Mouse (Mus musculus): ENCODE results near the gene Cep350.

The Cep350 gene

DNA sequence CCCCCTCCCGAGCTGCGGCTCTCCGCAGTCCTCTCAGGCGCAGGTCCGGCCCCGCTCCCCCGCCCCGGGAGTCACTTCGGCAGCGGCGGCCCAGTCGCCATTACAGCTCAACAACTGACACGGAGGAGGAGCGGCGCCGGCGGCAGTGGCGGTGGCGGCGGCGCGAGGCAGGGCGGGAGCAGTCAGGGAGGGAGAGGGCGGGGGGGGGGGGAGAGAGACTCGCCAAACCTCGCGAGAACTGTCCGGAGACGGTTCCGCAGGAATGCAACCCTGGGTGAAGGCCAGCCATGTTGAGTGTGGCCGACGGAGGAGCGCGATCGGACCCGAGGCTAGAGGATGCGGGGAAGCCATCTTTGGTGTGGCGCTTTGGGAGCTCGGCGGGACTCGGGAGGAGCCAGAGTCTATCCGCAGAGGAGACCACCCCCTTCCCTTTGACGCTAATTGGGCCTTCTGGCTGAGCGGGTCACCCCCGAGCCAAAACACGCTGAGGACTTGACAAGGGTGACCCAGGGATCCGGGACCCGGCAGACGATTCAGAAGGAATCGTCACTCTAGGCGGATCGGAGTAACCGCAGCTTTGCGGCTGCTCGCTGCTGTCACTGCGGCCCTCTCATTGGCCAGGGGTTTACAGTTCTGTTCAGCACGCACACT lies at the start of gene Cep350:
TSS of gene Cep350 (minus strand) at position 188 of the 651 bp plus-strand sequence.
- peak; percentile 98 for DNase-seq (ENCODE audit: inconsistent ontology term)

DNA sequence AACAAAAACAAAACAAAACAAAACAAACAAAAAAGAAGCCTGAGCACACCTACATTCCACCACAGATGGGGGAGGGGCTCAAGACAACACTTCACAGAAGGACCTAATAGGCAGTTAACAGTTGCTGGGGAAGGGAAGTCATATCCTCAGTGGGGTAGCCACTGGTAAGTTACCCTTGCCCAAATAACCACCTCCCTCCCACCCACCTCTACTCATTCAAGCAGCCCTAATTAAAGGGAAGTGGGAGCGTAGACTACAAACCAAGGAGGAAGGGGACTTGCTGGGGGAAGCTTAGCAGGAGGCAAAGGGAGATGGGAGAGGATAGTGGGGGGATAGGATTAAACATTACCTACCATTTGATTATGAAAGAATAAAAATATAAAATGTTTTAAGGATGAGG lies 47.3 kb upstream of the Cep350 start:
- no peak for DNase-seq (ENCODE audit: inconsistent ontology term)

DNA sequence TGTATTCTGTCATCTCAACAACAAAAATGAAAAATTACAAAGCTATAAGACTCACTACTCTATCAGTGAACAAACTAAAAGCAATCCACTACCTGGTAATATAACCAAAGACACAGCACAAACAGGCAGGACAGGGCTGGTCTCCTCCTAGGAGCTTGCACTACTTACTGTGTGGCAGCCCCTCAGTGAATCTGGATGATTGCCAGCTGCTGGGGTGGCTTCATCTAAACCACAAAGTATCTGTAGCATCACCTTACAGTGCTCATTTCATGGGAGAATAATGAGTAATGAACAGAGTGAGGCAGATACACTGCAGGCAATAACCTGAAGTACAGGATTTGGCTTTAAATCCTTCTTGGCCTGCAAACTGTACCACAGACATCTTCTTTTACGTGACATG lies 46.7 kb upstream of the Cep350 start:
- no peak for DNase-seq (ENCODE audit: inconsistent ontology term)

DNA sequence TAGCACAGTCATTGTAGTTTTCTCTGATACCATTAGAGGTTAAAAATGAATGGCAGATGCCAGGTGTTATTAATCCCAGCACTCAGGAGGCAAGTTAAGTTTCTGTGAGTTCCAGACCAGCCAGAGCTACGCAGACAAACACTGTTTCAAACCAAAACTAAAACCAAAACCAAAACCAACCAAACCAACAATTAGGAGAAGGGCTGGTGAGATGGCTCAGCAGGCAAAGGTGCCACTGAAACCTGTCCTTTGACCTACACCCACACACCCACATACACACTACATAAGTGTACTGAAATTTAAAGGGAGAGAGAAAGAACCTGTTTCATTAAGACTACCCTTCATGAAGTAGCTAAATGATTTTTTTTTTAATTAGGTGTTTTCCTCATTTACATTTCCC lies 35.9 kb upstream of the Cep350 start:
- DNase-seq (ENCODE audit: inconsistent ontology term): no peak

DNA sequence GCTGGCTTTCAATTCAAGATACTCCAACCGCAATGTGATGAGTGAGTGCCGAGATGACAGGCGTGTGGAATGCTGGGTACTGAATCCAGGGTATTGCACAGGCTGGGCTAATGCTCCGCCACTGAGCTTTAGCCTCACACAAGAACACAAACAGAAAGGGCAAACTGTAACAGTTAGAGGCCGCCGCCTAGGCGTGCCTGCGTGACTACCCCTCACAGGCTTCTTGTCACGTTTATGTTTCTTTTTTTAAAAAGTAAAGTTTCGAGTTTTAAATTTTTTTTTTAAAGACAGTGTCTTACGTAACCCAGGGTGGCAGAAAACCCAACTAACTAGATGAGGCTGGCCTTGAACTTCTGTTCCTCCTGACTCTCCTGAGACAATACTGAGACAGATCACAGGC lies 32.9 kb upstream of the Cep350 start:
- DNase-seq (ENCODE audit: inconsistent ontology term): no peak

DNA sequence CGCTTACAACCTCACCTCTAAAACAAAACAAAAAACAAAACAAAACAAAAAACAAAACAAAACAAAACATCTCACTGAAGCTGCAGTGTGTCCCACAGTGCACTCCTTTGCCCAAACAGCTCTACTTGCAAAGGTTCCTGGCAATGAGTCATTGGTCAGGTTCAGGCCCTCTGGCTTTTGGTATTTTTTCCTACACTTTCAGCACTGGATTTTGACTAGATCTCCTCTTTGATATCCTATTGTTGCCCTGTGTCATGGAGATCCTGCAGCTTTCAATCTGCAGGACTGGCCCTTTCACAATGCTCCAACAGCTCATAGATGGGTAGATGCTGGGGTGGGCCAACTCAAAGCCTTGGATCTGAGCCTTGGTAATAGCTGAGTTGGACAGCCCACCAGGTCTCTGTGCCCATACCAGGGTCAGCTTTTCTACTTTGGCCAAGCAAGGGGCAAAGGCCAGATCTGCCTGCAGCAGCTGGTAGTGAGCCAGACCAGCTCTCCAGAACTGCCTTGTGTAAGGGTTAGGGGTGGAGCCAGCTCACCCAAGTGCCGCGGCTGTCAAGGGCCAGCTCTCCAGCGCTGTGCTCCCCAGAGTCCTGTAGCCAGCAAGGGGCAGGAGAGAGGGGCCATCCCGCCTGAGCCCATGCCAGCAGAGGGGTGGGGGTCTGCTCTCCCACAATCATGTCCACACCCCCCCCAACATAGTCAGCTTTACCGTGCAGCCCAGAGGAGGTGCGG lies 30.3 kb upstream of the Cep350 start:
- DNase-seq (ENCODE audit: inconsistent ontology term): no peak

DNA sequence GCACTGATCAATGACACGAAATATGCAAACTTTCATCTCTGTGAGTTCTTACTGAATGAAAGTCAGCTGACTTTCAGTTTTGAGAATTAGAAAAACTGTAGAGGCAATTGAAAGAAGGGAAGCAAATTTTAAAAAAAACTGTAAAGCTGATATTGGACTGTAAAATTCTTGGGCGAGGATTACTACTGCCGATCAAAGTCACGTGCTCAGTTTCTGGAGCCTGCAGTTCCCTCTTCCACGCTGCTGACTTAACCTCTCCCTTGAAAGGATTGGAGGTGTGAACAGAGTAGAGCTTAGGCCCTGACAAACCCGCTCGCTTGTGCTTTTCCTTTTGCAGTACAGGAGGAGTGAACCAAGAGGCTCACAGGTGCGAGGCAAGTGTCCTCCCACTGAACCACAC lies 29.3 kb upstream of the Cep350 start:
- no peak for DNase-seq (ENCODE audit: inconsistent ontology term)

DNA sequence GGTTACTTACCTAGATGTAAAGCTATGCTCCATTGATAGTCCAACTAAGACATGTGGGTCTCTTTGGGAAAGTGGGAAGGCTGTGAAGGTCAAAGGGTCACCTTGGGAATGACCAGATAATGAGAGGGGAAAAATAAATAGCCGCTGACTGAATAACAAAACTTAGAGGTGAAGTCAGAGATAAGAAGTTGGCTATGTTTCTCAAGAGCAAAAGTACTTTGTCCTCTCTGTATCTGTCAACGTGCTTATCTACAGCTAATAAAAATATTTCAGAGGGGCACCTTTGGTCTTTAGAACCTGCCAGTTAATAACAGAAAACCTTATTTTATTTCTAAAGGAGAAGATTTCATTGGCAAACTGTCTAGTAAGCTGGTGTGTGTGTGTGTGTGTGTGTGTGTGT lies 22.6 kb upstream of the Cep350 start:
- no peak for DNase-seq (ENCODE audit: inconsistent ontology term)

DNA sequence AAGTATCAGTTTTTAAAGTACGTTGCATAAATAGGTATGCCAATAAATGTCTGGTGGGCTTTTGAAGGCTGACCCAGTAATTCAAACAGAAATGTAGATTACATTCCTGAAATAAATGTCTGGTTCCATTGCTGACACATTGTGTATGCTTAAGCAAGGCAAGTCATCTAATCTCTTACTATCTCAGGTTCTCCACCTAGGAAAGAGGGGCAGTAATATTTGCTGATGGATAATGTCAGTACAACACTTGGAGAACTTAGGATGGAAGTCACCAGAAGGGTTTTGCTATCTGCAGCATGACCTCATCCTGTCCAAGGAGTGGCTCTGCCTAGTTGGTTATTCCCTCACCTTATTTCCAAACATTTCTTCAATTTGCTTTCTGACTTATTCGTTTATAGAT lies 21.5 kb upstream of the Cep350 start:
- no peak for DNase-seq (ENCODE audit: inconsistent ontology term)

DNA sequence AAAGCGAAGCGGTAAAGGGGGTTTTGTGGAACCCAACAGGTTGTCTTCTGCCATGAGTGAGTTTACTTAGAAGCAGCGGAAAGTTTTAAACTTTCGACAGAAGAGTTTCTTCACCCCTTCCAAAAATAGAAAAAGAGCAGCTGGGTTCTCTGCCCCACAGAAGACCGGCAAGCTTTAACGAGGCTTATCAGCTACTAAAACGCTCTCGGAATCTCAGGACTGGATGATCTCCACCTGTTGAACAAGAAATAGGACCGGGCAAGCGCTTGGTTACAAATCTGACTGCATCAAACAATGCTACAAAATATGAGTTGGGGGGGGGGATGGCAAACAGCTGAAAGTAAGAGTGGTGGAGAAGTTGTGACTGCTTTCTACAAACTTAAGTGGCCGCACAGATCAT lies 17.3 kb upstream of the Cep350 start:
- no peak for DNase-seq (ENCODE audit: inconsistent ontology term)

DNA sequence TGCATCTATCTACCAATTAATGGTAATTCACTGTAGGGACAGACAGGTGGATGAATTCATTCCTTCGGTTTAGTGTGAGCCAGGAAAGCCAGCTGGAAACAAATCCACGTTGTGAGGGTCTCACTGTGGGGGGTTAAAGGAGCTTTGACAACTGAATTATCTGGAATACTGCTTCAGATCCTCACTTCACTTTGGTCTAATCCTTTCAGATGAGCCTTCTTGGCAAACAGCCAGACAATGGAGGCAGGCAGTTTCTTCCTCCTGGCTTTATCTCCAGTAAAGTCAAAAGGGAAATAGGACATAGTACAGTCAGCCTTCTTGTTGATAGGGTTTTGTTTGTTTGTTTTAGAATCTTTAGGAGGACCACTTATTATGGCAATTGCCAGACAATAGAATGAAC lies 16.3 kb upstream of the Cep350 start:
- no peak for DNase-seq (ENCODE audit: inconsistent ontology term)

DNA sequence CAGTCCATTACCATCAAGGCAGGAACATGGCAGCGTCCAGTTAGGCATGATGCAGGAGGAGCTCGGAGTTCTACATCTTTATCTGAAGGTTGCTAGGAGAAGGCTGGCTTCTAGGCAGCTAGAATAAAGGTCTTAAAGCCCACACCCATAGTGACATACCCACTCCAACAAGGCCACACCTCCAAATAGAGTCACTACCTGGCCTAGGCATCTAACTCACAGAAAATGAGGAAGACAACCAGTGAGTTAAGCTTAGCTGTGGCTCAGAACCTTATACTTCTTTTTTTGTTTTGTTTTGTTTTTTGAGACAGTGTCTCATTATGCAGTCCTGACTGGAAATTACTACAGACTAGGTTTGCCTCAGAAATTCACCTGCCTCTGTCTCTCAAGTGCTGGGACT lies 14.6 kb upstream of the Cep350 start:
- no peak for DNase-seq (ENCODE audit: inconsistent ontology term)

DNA sequence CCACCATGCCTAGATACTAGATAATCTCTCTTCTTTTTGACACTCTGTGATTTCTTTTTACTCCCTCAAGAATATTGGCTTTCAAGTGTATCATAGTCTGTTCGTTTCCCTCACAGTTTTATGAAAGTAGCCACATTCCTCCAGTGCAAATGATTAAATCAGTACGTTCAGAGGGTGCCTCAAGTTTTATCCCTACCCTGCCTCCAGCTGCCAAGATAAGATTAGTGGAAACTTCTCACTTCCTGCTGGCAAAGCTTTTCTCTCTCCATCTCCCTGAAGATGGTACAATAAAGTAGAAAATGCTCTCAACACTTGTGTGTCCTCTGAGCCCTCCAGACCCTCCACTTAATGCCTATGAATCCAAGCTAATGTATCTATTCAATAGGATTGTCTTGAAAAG lies 1.9 kb upstream of the Cep350 start:
- no peak for DNase-seq (ENCODE audit: inconsistent ontology term)

DNA sequence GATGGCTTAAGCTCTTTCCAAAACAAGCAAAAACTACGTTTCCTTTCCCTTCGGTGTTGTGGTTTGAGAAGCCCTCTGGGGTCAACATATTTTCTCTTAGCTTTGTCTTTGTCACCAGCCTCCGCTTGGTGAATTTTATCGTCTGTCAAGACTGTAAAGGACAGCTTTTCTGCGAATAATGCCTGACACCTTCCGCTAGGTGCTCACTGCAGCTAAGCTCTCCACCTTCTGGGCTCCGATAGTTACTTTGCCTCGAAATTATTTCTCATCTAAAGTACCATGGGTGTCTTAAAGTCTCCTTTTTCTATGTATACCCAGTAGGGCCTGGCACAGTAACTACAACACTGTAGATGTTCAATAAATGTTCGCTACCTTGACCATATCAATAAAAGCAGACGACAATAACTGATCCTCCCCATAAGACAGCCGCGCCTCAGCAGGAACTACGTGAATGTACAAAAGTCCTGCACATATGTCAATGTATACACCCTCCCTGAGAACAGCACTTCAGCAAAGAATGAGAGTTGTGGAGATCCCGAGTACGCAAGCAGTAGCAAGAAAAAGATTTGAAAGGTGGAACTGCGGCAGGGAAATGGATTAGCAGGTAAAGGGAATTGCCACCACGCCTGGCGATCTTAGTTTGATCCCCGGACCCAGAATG lies 794 bp upstream of the Cep350 start:
- no peak for DNase-seq (ENCODE audit: inconsistent ontology term)

DNA sequence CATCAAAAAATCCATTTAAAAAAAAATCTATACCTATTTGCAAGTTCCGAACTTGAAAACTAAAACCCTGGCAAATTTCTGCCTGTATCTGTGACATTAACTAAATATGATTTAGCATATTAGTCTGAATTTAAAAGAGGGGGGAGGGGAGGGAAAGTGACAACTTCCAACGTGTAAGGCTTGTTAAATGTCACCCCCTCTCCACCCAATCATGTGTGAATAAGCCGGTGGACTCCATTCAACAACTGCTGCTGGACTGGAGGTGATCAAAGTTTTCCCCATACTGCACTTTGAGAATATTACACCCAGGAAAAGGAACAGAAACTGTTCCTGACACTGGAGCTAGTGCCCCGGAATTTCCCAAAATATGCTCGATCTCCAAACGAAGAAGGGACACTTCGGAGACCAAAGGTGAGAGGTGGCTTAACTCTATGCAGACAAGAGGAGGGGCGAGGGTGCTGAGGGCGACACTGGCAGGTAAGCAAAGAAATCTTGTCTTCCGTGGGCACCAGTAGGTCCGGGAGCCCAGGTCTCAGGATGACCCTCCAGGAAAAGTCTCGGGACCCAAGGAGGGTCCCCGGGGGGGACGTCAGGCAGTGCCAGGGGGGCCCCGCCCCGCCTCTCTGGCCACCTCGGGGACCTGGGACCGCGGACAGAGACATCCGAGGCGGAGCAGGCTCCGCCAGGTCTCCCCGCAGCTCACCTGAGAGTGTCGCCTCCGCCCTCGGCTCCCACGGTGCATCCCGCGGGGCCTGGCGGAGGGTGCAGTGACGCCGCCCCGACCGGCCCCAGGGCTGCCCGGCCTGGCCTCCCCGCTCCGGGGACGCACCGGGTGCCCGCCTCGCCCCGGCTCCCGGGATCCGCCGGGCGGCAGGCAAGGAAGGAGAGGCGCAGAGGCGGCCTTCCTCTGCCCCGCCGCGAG lies 648 bp downstream of the Cep350 start:
- DNase-seq (ENCODE audit: inconsistent ontology term): no peak

DNA sequence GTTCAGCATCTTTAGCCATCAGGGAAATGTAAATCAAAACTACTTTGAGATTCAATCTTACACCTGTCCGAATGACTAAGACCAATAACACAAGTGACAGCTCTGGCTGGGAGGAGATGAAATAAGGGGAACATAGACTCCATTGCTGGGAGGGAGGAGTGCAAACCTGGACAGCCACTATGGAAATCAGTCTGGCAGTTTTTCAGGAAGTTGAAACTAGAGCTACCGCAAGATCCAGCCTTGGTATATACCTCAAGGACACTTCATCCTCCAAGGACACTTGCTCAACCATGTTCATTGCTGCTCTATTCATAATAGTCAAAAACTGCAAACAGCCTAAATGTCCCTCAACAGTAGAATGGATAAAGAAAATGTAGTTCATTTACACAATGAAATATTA lies 23.9 kb downstream of the Cep350 start:
- DNase-seq (ENCODE audit: inconsistent ontology term): no peak

DNA sequence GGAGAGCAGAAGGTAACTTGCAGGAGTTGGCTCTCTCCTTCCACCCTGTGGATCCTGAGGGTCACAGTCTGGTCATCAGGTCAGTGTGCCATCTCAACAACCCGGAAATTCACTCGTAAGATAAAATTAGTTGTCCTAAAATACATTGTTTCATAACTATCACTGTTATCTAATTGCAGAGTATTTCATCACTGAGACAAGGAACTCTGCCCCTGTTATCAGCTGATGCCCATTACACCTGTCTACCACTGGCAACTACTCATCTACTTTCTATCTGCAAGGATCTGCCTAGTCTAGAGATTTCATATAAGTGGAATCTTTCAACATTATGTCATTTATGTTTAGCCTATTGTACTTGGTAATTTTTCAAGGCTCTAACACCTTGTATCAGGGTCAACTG lies 28.7 kb downstream of the Cep350 start:
- no peak for DNase-seq (ENCODE audit: inconsistent ontology term)

DNA sequence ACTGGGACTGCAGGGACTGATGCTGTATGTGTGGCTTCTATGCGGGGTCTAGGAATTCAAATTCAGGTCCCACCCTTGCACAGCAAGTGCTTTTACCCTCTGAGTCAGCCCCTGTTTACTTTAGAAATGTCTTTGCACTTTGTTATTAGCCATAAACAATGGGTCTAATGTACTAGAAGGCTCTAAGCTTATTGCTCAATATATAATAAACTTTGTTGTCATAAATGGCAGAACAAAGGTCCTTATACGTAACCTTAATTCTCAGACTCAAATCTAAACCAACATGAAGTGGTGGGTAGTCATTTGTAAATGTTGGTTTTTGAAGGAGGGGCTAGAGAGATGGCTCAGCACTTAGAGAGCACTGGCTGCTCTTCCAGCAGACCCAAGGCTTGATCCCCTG lies 35.6 kb downstream of the Cep350 start:
- no peak for DNase-seq (ENCODE audit: inconsistent ontology term)

DNA sequence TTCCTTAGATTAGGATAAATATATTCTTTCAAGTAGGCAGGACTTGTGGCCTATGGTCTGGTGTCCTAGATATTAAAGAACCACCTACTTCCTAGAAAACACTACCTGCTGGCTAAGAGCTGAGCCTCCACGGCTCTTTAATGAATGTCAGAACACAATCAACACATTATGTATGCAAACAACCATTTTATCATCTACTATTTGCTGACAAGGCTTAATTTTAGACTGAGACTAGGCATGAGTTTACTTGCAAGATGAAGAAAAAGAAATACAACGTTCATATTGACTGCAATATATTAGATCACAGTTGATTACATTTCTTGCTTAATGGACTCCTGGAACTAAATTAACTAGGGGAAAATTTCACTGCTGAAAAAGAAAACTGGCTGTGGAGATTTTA lies 38.4 kb downstream of the Cep350 start:
- DNase-seq (ENCODE audit: inconsistent ontology term): no peak

DNA sequence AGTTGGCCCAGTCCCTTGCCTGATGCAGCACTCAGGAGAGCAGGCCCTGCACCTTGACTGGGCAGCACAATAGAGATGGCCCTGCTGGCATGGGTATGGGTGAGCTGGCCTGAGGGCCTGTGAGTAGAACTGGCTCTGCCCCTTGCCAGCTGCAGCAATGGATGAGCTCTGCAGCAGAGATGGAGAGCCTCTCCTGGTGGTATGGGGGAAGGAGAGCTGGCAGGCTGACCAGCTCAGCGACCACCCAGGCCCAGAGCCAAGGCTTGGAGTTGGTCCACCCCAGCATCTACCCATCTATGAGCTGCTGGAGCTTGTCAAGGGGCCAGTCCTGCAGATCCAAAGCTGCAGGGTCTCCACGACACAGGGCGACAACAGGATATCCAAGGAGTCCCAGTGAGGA lies 69.5 kb downstream of the Cep350 start:
- no peak for DNase-seq (ENCODE audit: inconsistent ontology term)

DNA sequence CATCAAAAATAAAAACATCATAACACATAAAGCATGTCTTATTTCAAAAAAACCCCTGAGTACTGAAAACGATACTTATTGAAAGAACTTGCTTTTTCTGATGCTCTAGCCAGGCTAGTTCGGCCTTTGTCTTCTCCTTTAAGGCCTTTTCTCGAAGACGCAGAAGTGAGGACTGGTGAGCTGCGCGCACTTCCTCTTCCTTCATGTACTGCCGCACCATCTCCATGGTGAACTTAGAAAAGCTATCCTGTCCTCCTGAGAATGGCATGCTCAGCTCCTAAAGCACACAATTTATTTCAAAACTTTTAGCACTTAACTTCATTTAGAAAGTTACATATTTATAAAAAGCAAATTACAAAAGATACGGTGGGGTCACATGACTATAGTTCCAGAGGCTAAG lies 71.7 kb downstream of the Cep350 start:
- DNase-seq (ENCODE audit: inconsistent ontology term): no peak

DNA sequence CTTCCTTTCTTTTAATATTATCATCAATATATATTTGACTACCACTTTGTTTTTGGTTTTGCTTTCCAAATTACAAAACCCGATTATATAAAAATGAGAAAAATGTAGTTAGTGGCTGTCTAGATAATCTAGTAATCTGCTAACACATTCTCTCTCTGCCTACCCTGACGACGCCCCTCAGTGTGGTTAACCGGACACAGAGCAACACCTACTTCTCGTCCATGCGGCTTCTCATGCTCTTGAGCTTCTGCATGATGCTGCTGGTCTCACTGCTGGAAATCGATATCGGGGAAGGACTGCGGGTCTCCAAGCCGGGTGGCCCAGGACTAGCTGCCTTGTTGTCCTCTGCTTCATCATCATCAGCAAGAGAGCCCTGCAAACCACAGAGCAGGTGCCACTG lies 78.7 kb downstream of the Cep350 start:
- no peak for DNase-seq (ENCODE audit: inconsistent ontology term)
